Mouse (Mus musculus) heart, embryonic 16.5 days (tissue): Measurements from ENCODE around the gene Mfsd14a. TPM values are rescaled to one million over a fixed set of nuclear protein-coding genes. Genes with fewer than 3 reads are reported as not detected.
A peak's percentile ranks its signal among the peaks of the same experiment; 100 is the strongest.

ENCODE experiments used
- ATAC-seq: fragments of 200-750 bp; cut with Nextera tagmentation; replicated peaks from 2 replicates; pipeline ENCODE4 v1.8.0; 2017; ENCODE audit warnings: moderate number of reproducible peaks; ENCODE audit not compliant: insufficient read depth, low FRiP score; ENCODE audit errors: extremely low read depth
- H3K27ac ChIP-seq: fragments of 300-500 bp; sonication (generic); 2 replicates; pipeline ENCODE4 v1.5.1; 2014; ENCODE audit warnings: mild to moderate bottlenecking, low read length, control low read depth, moderate library complexity
- H3K27me3 ChIP-seq: fragments of 300-500 bp; sonication (generic); 2 replicates; pipeline ENCODE4 v1.6.1; 2014; ENCODE audit warnings: low read length, mixed read lengths; ENCODE audit not compliant: control insufficient read depth, insufficient read depth
- H3K36me3 ChIP-seq: fragments of 300-500 bp; sonication (generic); 2 replicates; pipeline ENCODE4 v1.6.1; 2014; ENCODE audit not compliant: control insufficient read depth, insufficient read depth
- H3K4me1 ChIP-seq: fragments of 300-500 bp; sonication (generic); 2 replicates; pipeline ENCODE4 v1.6.1; 2014; ENCODE audit warnings: low read length, mixed read lengths; ENCODE audit not compliant: control insufficient read depth, insufficient read depth
- H3K4me2 ChIP-seq: fragments of 300-500 bp; sonication (generic); 2 replicates; pipeline ENCODE4 v1.6.1; 2014; ENCODE audit warnings: low read depth, mild to moderate bottlenecking, control low read depth, low read length
- H3K4me3 ChIP-seq: fragments of 300-500 bp; sonication (generic); 2 replicates; pipeline ENCODE4 v1.5.1; 2014; ENCODE audit warnings: mild to moderate bottlenecking, control low read depth, low read length
- H3K9ac ChIP-seq: fragments of 300-500 bp; sonication (generic); 2 replicates; pipeline ENCODE4 v1.6.1; 2014; ENCODE audit warnings: low read length, control low read depth
- H3K9me3 ChIP-seq: fragments of 300-500 bp; sonication (generic); replicated peaks from 2 replicates; pipeline ENCODE4 v1.6.1; 2016; ENCODE audit warnings: low read length; ENCODE audit not compliant: control insufficient read depth
- WGBS: fragments of 180-500 bp; shearing (Covaris S2); extraction: QIAGEN DNeasy Blood & Tissue Kit; methylation state at CpG from one replicate; pipeline ENCODE4 v1.1.7; 2014; 5-methylcytosine and 5-hydroxymethylcytosine counted together
- polyA plus RNA-seq: library from polyadenylated mRNA; unstranded; fragments of >200 nt; fragmentation: Nextera tagmentation; extraction: Ambion mirVana; gene quantifications from 2 replicates; pipeline ENCODE4 v1.2.1, GENCODE M21; 2015

Mfsd14a gene
- polyA plus RNA-seq, 1 experiment from 2014 or later, result 57.3 TPM

DNA sequence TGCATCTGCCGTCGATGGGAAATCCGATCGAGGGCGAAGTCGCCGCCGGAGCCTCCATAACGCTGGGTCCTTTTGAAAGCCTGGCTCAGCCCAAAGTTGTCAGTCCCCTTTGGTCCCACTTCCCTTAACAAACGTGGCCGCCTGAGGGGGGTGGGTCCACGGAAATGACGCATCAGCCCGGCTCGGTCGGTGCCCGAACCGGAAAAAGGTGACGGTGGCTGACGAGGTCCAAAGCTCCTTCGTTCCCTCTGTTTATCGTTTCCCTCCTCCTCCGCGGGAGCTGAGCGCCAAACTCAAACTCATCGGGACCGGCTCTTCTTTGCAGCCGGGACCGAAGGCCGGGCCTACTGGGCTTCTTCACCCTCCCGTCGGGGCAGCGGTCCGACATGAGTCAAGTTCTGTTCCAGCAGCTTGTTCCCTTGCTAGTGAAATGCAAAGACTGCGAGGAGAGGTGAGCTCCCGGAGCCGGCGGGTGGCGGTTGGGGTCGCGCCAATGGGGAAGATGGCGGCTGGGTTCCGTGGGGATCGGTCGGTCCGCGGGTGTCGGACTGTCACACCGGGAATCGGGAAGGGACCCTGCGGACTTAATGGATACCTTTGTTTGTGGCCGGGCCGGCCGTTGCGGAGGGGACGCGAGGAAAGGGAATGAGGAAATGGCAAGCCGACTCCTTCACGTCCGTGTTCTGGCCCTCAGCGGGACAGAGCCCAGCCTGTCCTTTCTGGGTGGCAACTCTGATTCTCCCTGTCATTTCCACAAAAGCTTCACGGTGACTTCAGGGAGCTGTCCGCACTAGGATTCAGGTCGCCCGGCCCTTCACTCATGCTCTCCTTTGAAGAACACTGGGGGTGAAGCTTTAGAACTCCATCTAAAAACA, 67.5 kb downstream of the Mfsd14a start, which contains the start of gene Sass6:
Gene Sass6 (plus strand): TSS at position 255 of the 875 bp plus-strand sequence.
- under 1% methylated on average over 65 of the region's 65 CpGs for WGBS
- peak within 1 kb of the TSS; percentile 88 for H3K27ac ChIP-seq
- H3K27me3 ChIP-seq, result no peaks in the 10 kb centered on the region
- H3K9me3 ChIP-seq, result no peaks in the 10 kb centered on the region
- H3K9ac ChIP-seq, result peak within 1 kb of the TSS; percentile 92
- H3K4me1 ChIP-seq, result peaks cover 6% of the 10 kb centered on the region
- ATAC-seq, result peak; percentile 93
- peak within 1 kb of the TSS; percentile 98 for H3K4me3 ChIP-seq
- peak within 1 kb of the TSS; percentile 81 for H3K4me2 ChIP-seq
- peaks cover 11% of the 10 kb centered on the region for H3K36me3 ChIP-seq

GRCm38 (mm10) chr3:116594076-116594727, 68.3 kb downstream of the Mfsd14a start:
- H3K4me1 ChIP-seq, result peaks cover 6% of the 10 kb centered on the region
- H3K9me3 ChIP-seq, result no peaks in the 10 kb centered on the region
- H3K4me2 ChIP-seq, result peak overlapping the region; percentile 65
- H3K36me3 ChIP-seq, result peaks cover 19% of the 10 kb centered on the region
- peak overlapping the region; percentile 98 for H3K4me3 ChIP-seq
- peak overlapping the region; percentile 92 for H3K9ac ChIP-seq
- ATAC-seq, result peak; percentile 63
- WGBS, result 2% methylated on average over 22 of the region's 22 CpGs
- peak overlapping the region; percentile 88 for H3K27ac ChIP-seq
- H3K27me3 ChIP-seq, result no peaks in the 10 kb centered on the region

GRCm38 (mm10) chr3:116582201-116582600, 80.3 kb downstream of the Mfsd14a start:
- H3K4me3 ChIP-seq, result no peak overlapping the region
- no peak overlapping the region for H3K4me2 ChIP-seq
- ATAC-seq, result no peak
- H3K4me1 ChIP-seq, result no peaks in the 10 kb centered on the region
- WGBS, result 80% methylated on average over 9 of the region's 9 CpGs
- peaks cover 47% of the 10 kb centered on the region for H3K36me3 ChIP-seq
- no peak overlapping the region for H3K27ac ChIP-seq
- no peak overlapping the region for H3K9ac ChIP-seq
- no peaks in the 10 kb centered on the region for H3K27me3 ChIP-seq
- no peaks in the 10 kb centered on the region for H3K9me3 ChIP-seq

Other genes with a start within 250 kb of the Mfsd14a start
- 4.1 and 4.7 TPM in 2 replicates for gene Cdc14a, start 238.6 kb downstream of the Mfsd14a start, polyA plus RNA-seq
- 52.3 and 52.9 TPM in 2 replicates for gene Rtca, start 154.5 kb downstream of the Mfsd14a start, polyA plus RNA-seq
- gene Dbt, start 149.6 kb downstream of the Mfsd14a start, polyA plus RNA-seq, result 24.7 and 25.3 TPM in 2 replicates
- 33.0 and 37.1 TPM in 2 replicates for gene Lrrc39, start 99.7 kb downstream of the Mfsd14a start, polyA plus RNA-seq
- 11.3 and 14.0 TPM in 2 replicates for gene Sass6, start 67.7 kb downstream of the Mfsd14a start, polyA plus RNA-seq
- 16.8 and 18.9 TPM in 2 replicates for gene Trmt13, start 48.1 kb downstream of the Mfsd14a start, polyA plus RNA-seq
- gene Gm43191, start 18.6 kb upstream of the Mfsd14a start, polyA plus RNA-seq, result not detected in 2 replicates
- gene Slc35a3, start 50.2 kb upstream of the Mfsd14a start, polyA plus RNA-seq, result 9.5 and 9.9 TPM in 2 replicates
- gene Agl, start 145.5 kb upstream of the Mfsd14a start, polyA plus RNA-seq, result 155 and 157 TPM in 2 replicates
- 13.8 and 21.9 TPM in 2 replicates for gene Frrs1, start 196.8 kb upstream of the Mfsd14a start, polyA plus RNA-seq